Mouse (Mus musculus) CH12.LX (cell line): ENCODE measurements at regions not wholly inside any gene's neighbourhood (a gene's known extent, or its start where the extent isn't known, plus 50 kb on each side); places are given as distances from the start of the nearest gene placed in this dataset.

Source experiments
- DNase-seq: peaks from one replicate; pipeline ENCODE4 v3.0.0-alpha.2; 2013; ENCODE audit errors: extremely low read depth
- H3K27ac ChIP-seq: 2 replicates; pipeline ENCODE4 v1.5.1; 2012; ENCODE audit warnings: low read depth, mild to moderate bottlenecking, control low read depth, moderate library complexity; ENCODE audit not compliant: insufficient read depth
- H3K27me3 ChIP-seq: replicated peaks from 2 replicates; pipeline ENCODE3; 2012; ENCODE audit warnings: inconsistent platforms
- H3K36me3 ChIP-seq, 2 experiments: replicated peaks in 1 of 2; 2 replicates each; pipeline versions ENCODE3 to v1.6.1; 2012; ENCODE audit warnings: inconsistent platforms in 1 of 2, low read length in 1 of 2, mild to moderate bottlenecking in 1 of 2, mixed read lengths in 1 of 2, moderate library complexity in 1 of 2; ENCODE audit not compliant: control insufficient read depth in 1 of 2, insufficient read depth in 1 of 2
- H3K4me1 ChIP-seq, 2 experiments: 2 replicates each; pipeline ENCODE4 v1.6.1; 2012; ENCODE audit warnings: inconsistent platforms in 1 of 2, moderate library complexity in 1 of 2; ENCODE audit not compliant: insufficient read depth in 2 of 2, control insufficient read depth in 1 of 2
- H3K4me2 ChIP-seq: 2 replicates; pipeline ENCODE4 v1.6.1; 2012; ENCODE audit warnings: low read depth, mild to moderate bottlenecking, control low read depth; ENCODE audit not compliant: poor library complexity, insufficient read depth, severe bottlenecking
- H3K4me3 ChIP-seq, 3 experiments: fragments of 150-350 bp in 1 of 3; sonication (generic) in 1 of 3; replicated peaks in 1 of 3; 2 replicates each; pipeline versions ENCODE3 to v1.5.1; 2011 to 2012; ENCODE audit warnings: low read depth in 2 of 3, low read length in 2 of 3, mild to moderate bottlenecking in 2 of 3, moderate library complexity in 2 of 3, control low read depth in 1 of 3, improper control_type of control experiment in 1 of 3, inconsistent platforms in 1 of 3, mixed read lengths in 1 of 3; ENCODE audit not compliant: poor library complexity in 1 of 3
- H3K79me2 ChIP-seq: replicated peaks from 2 replicates; pipeline ENCODE4 v1.6.1; 2012; ENCODE audit warnings: mild to moderate bottlenecking, moderate library complexity; ENCODE audit not compliant: control insufficient read depth, poor library complexity, insufficient read depth, severe bottlenecking; ENCODE audit errors: extremely low read depth
- H3K9ac ChIP-seq: 2 replicates; pipeline ENCODE4 v1.6.1; 2012; ENCODE audit warnings: low read depth, mild to moderate bottlenecking, control low read depth, moderate library complexity; ENCODE audit not compliant: insufficient read depth
- H3K9me3 ChIP-seq: replicated peaks from 2 replicates; pipeline ENCODE3; 2012; ENCODE audit warnings: low read length, inconsistent platforms, mixed read lengths
- BHLHE40 ChIP-seq: IDR thresholded peaks from 2 replicates; pipeline ENCODE4 v1.6.1; 2011; ENCODE audit warnings: mild to moderate bottlenecking, low read depth, low read length, improper control_type of control experiment
- CHD1 ChIP-seq: IDR thresholded peaks from 2 replicates; pipeline ENCODE4 v1.6.1; 2012; ENCODE audit warnings: low read depth, low read length, improper control_type of control experiment, inconsistent platforms
- CTCF ChIP-seq, 2 experiments: IDR thresholded peaks in 1 of 2; conservative IDR thresholded peaks in 1 of 2; 2 replicates each; pipeline ENCODE4 v1.5.1; 2011 to 2012; ENCODE audit warnings: low read depth in 2 of 2, low read length in 2 of 2, improper control_type of control experiment in 1 of 2, inconsistent platforms in 1 of 2, mild to moderate bottlenecking in 1 of 2, moderate library complexity in 1 of 2
- E2F4 ChIP-seq: IDR thresholded peaks from 2 replicates; pipeline ENCODE4 v1.6.1; 2011; ENCODE audit warnings: low read depth, low read length, improper control_type of control experiment; ENCODE audit not compliant: insufficient replicate concordance
- HCFC1 ChIP-seq: IDR thresholded peaks from 2 replicates; pipeline ENCODE4 v1.6.1; 2012; ENCODE audit warnings: low read depth, mild to moderate bottlenecking, inconsistent platforms, low read length, improper control_type of control experiment
- IRF4 ChIP-seq: IDR thresholded peaks from 2 replicates; pipeline ENCODE4 v1.6.1; 2014; ENCODE audit warnings: low read depth, mild to moderate bottlenecking, inconsistent platforms, low read length, improper control_type of control experiment
- MAX ChIP-seq: IDR thresholded peaks from 2 replicates; pipeline ENCODE4 v1.6.1; 2011; ENCODE audit warnings: low read length, improper control_type of control experiment
- MXI1 ChIP-seq: IDR thresholded peaks from 2 replicates; pipeline ENCODE4 v1.6.1; 2011; ENCODE audit warnings: mild to moderate bottlenecking, low read depth, low read length, improper control_type of control experiment
- MYC ChIP-seq: IDR thresholded peaks from 2 replicates; pipeline ENCODE4 v1.6.1; 2011; ENCODE audit warnings: low read depth, mild to moderate bottlenecking, improper control_type of control experiment, low read length
- NELFE ChIP-seq: IDR thresholded peaks from 2 replicates; pipeline ENCODE4 v1.6.1; 2011; ENCODE audit warnings: low read depth, low read length, improper control_type of control experiment
- NRF1 ChIP-seq: IDR thresholded peaks from 2 replicates; pipeline ENCODE4 v1.6.1; 2014; ENCODE audit warnings: low read depth, mild to moderate bottlenecking, inconsistent platforms, low read length, improper control_type of control experiment, moderate library complexity
- PAX5 ChIP-seq: IDR thresholded peaks from 2 replicates; pipeline ENCODE4 v1.6.1; 2012; ENCODE audit warnings: low read length, inconsistent platforms, mixed read lengths
- POLR2AphosphoS2 ChIP-seq: IDR thresholded peaks from 2 replicates; pipeline ENCODE4 v1.6.1; 2011; ENCODE audit warnings: low read depth, low read length, improper control_type of control experiment
- RAD21 ChIP-seq: IDR thresholded peaks from 2 replicates; pipeline ENCODE4 v1.6.1; 2011; ENCODE audit warnings: low read depth, mild to moderate bottlenecking, low read length, improper control_type of control experiment, moderate library complexity
- RCOR1 ChIP-seq: conservative IDR thresholded peaks from 2 replicates; pipeline ENCODE4 v1.6.1; 2012; ENCODE audit warnings: low read depth, mild to moderate bottlenecking, inconsistent platforms, low read length, improper control_type of control experiment
- SMC3 ChIP-seq: IDR thresholded peaks from 2 replicates; pipeline ENCODE4 v1.6.1; 2011; ENCODE audit warnings: low read depth, low read length, improper control_type of control experiment
- TBP ChIP-seq: conservative IDR thresholded peaks from 2 replicates; pipeline ENCODE4 v1.6.1; 2011; ENCODE audit warnings: low read depth, low read length, improper control_type of control experiment
- TCF12 ChIP-seq: IDR thresholded peaks from 2 replicates; pipeline ENCODE4 v1.6.1; 2014; ENCODE audit warnings: low read depth, mild to moderate bottlenecking, inconsistent platforms, low read length, improper control_type of control experiment
- UBTF ChIP-seq: IDR thresholded peaks from 2 replicates; pipeline ENCODE4 v1.6.1; 2012; ENCODE audit warnings: low read depth, mild to moderate bottlenecking, inconsistent platforms, low read length, improper control_type of control experiment, moderate library complexity
- ZC3H11A ChIP-seq: IDR thresholded peaks from 2 replicates; pipeline ENCODE4 v1.6.1; 2012; ENCODE audit warnings: low read depth, mild to moderate bottlenecking, inconsistent platforms, low read length, improper control_type of control experiment
- ZNF384 ChIP-seq: IDR thresholded peaks from 2 replicates; pipeline ENCODE4 v1.6.1; 2012; ENCODE audit warnings: low read depth, low read length, improper control_type of control experiment, inconsistent platforms
- dilution Hi-C: fragments of 300-500 bp; cut with MboI; formaldehyde crosslinking; loops from 2 replicates; pipeline ENCODE4 v1.14.3; 2020; ENCODE audit warnings: low sequenced_read_pairs; ENCODE audit not compliant: extremely low pct_unique_long_range_greater_than_20kb, extremely low pct_ligation_motif_present
- in situ Hi-C: fragments of 300-500 bp; cut with MboI; formaldehyde crosslinking; loops from 3 replicates; pipeline ENCODE4 v1.14.3; 2019; ENCODE audit warnings: low sequenced_read_pairs, low pct_ligation_motif_present, low pct_unique_long_range_greater_than_20kb, mixed read lengths

GRCm38 (mm10) chr9:92769528-92769927 is 227.5 kb downstream of the Plod2 start:
- Histone ChIP-seq H3K9ac (no peak overlapping the region), H3K9me3 (no peaks in the 10 kb centered on the region), H3K79me2 (no peaks in the 10 kb centered on the region), H3K27me3 (no peaks in the 10 kb centered on the region), H3K4me1 (no peaks in the 10 kb centered on the region), H3K4me2 (no peak overlapping the region), H3K27ac (no peak overlapping the region), H3K36me3 (no peaks in the 10 kb centered on the region), H3K4me3 (no peak overlapping the region)
- TF ChIP-seq MYC (no peak), TBP (no peak), RAD21 (peak; percentile 49), MXI1 (no peak), CTCF (conservative IDR thresholded peaks at IDR 0.05 in 1 of 2, IDR thresholded peaks at IDR 0.05 in 1 of 2; ENCODE audit: low read depth in 2 of 2, low read length in 2 of 2) (peak; percentile 67 to 96), SMC3 (peak; percentile 38)
- peak; percentile 48 for DNase-seq
- in situ Hi-C loops (no loop called here), dilution Hi-C loops (no loop called here)

- H3K27ac ChIP-seq, result no peak overlapping the region
- H3K4me1 ChIP-seq, result no peaks in the 10 kb centered on the region
- DNase-seq, result no peak
- H3K9me3 ChIP-seq, result no peaks in the 10 kb centered on the region
- no peaks in the 10 kb centered on the region for H3K27me3 ChIP-seq
- H3K4me2 ChIP-seq, result no peak overlapping the region
- in situ Hi-C loops (no loop called here), dilution Hi-C loops (no loop called here)
- H3K9ac ChIP-seq, result no peak overlapping the region
- no peaks in the 10 kb centered on the region for H3K36me3 ChIP-seq
- no peaks in the 10 kb centered on the region for H3K79me2 ChIP-seq
- H3K4me3 ChIP-seq, result no peak overlapping the region
- TF ChIP-seq RCOR1 (no peak), UBTF (no peak), POLR2AphosphoS2 (no peak), MYC (no peak), MAX (no peak), HCFC1 (no peak), ZNF384 (no peak)
These were observed 229.0 kb downstream of the Plod2 start for GRCm38 (mm10) chr9:92771002-92771401.

- DNase-seq, result no peak
- H3K9me3 ChIP-seq, result no peaks in the 10 kb centered on the region
- no peak overlapping the region for H3K4me2 ChIP-seq
- H3K4me1 ChIP-seq, result no peaks in the 10 kb centered on the region
- in situ Hi-C loops, result no loop called here
- no peaks in the 10 kb centered on the region for H3K27me3 ChIP-seq
- H3K36me3 ChIP-seq, result no peaks in the 10 kb centered on the region
- no peak overlapping the region for H3K9ac ChIP-seq
- H3K4me3 ChIP-seq, result no peak overlapping the region
- no peak overlapping the region for H3K27ac ChIP-seq
- no peaks in the 10 kb centered on the region for H3K79me2 ChIP-seq
- no peak for TF ChIP-seq NELFE
- TF ChIP-seq MXI1, result no peak
- no peak for TF ChIP-seq PAX5
- TF ChIP-seq NRF1, result no peak
- no peak for TF ChIP-seq UBTF
- TF ChIP-seq CHD1, result no peak
- TF ChIP-seq SMC3, result no peak
- no peak for TF ChIP-seq BHLHE40
- TF ChIP-seq MYC, result no peak
- no peak for TF ChIP-seq ZC3H11A
- TF ChIP-seq IRF4, result no peak
- TF ChIP-seq E2F4, result no peak
- no peak for TF ChIP-seq TCF12
- TF ChIP-seq, all 38 proteins: peak for 0
- dilution Hi-C loops, result no loop called here
These were observed 229.7 kb downstream of the Plod2 start for GRCm38 (mm10) chr9:92771716-92772115.
